Mouse (Mus musculus): ENCODE measurements around the gene Lrrc25.
A peak's percentile ranks its signal among the peaks of the same experiment; 100 is the strongest.

Lrrc25 gene

DNA sequence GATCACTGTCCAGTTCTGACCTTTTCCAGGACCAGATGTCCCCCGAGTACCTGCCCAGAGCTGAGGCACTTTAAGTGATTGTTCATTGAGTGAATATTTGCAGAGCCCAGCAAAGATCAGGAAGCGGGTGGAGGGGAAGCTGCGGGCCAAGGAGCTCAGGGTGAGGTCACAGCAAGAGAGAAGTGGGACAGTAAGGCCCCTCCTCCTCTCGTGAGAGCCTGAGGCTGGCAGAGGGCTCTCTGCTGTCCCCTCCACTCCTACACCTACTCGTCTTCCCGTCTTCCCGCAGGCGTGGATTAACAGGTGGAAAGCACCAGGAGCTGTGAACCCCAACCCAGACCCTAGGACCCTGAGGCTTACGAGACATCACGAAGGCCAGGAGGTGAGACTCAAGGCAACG is 690 bp downstream of the Lrrc25 start:
- DNase-seq (ENCODE audit: low spot score): no peak

DNA sequence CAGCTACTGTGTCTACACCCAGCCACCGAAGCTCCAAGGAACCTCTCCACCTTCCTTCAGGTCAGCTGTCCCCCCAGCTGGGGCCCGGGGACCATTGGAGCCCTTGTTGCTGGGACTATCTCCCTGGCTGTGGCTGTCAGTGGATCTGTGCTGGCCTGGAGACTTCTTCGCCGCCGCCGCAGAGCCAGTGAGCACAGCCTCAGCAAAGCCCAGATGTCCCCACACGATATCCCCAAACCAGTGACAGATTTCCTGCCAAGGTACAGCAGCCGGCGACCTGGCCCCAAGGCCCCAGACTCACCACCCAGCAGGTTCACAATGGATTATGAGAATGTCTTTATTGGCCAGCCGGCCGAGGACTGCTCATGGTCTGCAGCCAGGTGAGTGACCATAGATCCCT is 2.0 kb downstream of the Lrrc25 start:
- DNase-seq (ENCODE audit: low spot score): peak; percentile 39

DNA sequence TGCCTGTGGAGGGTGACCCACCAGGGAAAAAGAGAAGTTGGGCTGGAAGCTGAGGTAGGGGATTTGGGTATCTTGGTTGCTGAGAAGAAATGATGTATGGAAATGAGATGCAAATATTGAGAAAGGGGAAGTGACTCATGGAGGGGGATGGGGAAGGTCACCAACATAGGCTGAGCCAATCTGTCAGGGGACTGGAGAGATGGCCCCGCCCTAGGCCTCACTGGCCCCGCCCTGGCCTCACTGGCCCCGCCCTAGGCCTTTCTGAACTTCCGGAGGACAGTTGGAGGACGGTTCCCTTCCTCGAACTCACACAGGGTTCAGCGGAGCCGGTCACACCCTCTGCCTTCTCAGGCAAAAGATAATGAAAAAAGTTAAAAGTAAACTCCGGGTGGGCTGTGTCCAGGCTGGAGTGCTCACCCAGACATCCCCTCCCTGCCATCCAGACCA is 3.0 kb downstream of the Lrrc25 start:
- peak; percentile 90 for DNase-seq (ENCODE audit: low spot score)

DNA sequence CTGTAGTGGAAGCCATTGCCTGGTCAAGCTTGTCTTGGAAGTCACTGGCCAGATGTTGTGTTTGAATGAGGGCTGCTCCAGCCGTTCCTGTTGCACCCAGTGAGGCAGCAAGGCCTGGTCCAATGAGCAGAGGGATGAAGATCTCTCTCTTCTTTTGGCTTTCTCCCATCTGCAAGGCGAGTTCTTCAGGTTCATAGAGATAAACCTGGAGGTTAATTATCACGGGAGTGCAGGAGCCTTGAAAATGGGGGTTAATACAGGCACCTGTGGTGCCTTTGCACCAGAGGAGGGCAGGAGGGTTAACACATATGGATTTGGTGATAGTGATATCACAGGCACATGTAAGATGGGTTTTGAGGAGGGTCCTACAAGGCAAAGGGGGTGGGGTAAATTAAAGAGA is 6.3 kb downstream of the Lrrc25 start:
- DNase-seq (ENCODE audit: low spot score): peak; percentile 80

DNA sequence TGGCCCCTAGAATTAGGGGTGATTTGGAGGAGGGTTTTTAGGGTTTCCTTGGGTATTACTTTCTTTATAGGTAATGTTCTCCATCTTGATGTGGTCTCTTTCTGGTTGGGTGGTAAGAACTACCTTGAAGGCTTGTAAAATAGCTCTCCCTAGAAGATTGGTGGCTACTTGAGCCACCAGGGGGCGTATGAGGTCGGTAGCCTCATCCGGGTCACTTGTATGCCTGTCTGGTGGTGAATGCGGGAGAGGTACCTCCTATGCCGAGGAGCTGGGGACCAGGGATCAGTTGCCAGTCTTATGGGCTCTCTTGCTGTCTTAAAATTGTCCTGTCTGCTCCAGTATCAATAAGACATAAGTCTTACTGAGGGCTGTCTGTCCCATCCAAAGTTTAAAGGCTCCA is 9.1 kb downstream of the Lrrc25 start:
- peak; percentile 44 for DNase-seq (ENCODE audit: low spot score)

DNA sequence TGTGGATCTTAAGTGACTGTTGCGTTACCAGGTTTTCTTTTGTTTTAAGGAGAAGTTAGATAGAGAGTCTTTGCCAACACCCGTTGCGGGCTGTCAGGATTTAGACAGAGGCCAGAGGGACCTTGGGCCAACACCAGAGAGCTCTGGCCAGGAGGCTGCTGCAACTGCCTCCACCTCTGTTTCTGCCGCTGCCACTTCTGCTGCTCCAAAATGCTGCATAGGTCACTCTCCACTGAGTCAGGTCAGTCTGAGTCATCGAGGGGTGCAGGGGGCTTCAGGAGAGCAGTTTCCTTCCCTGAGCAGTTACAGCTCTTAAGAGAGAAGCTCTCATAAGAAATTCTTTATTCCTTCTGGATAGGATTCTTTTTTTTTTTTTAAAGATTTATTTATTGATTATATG is 11.1 kb downstream of the Lrrc25 start:
- no peak for DNase-seq (ENCODE audit: low spot score)

DNA sequence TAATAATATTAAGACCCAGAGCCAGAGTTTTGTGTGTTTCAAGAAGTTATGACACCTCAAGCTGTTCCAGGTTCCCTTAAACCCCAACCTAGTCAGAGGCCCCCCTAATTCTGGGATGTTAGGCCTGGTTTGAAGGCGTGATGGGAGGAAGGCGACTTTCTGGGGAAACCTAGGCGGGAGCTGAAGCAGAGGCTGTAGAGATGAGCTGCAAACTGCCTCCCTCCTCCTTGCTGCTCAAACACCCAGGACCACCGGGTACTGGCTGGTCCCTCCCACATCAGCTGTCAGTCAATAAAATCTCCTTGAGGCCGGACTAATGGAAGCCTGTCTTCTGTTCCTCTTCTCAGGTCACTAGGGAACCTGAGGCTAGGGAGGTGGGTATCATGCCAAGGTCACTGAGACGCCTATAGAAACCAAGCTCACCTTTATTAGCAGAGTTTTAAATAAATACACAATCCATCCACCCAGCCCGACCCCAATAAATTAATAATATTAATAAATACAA is 13.1 kb downstream of the Lrrc25 start:
- no peak for DNase-seq (ENCODE audit: low spot score)

DNA sequence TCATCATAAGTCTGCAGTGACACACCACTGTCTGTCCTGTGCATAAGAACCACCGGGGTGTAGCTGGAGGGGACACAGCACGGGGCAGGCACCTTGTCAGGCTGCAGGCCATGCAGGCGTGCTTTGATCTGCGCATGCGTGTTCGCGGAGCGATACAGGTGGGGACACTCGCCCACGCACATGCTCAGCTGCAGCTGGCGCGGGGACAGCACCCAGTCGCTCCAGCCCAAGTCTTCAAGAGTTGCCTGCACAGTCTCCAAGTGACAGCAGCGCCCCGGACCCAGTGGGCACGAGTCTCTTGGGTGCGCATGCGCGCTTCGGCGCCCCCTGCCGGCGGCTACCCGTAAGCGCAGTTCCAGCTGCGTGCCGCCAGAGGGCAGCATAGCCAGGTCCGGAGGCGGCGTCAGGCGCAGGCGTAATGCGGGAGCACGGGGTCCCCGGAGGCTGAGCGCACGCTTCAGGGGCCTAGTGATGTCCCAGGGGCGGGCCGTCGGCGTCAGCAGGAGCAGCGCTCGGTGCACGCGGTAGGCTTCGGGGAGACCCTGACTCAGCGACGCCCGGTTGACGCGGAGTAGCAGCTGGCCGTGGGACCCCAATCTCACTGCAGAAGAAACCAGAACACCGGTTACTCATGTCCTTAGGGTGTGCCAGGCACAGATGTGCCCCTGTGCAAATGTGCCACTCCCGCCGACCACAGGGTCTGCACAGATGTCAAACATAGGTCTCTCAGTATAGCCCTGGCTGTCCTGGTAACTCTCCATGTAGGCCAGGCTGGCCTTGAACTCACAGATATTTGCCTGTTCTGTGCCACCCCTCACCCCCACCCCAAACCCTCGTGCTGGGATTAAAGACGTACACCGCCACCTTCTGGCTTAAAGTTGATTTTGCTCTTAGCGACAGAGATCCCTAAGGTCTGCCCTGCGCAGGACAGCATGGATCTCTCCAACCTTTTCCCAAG is 13.9 kb downstream of the Lrrc25 start:
- peak; percentile 83 for DNase-seq (ENCODE audit: low spot score)

DNA sequence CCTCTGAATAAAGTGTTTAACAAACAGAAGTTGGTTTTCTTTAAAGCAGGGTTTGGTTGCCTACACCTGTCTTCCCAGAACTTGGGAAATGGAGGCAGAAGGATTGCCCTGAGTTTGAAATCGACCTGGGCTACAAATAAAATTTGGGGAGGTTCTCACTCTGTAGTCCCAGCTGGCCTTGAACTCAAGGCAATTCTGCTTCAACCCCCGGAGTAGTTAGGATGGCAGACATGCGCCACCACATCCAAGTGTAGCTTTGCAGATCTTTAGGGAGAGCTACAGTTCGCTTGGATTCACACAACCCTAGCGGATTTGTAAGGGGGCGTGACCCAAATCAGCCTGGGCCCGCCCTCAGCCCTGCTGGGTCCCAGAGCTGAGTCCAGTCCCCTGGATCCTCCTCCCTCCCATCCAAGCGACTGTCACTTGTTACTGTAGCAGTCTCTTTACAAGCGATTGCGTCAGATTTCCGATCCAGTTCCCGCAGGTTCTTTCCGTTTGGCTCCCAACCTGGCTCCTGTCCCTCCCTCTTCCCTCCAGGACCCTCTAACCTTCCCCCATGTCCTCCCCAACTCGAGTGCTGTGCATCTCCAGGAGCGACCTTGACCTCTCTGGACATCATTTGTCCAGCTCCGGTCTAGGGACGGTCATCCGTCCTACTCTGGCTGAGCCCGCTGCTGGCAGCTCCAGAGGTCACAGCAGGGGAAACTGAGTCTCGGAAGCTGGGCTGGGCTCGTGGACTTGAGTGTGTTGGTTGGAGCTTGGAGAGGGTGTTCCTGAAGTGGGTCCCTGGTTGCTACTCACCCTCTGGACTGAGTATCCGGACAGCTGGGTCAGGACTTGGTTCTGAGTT is 14.8 kb downstream of the Lrrc25 start:
- peak; percentile 45 for DNase-seq (ENCODE audit: low spot score)

DNA sequence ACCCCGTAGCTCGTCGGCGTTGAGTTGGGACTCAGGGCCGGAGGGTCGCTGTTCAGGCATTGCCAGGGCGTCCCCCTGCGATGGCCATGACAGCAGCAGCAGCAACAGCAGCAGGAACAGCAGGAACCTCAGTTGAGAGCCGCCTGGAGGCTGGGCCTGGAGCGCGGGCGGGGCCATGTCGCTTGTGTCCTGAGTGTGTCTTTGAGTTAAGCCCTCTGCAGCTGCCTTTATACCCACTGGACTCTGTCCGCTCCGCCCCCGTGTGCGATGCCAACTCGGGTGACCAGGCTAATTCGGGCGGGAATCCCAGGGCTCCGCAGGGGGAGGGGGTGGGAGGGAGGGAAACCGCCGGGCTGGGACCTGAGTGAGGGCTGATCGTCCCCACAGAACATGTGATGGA is 15.5 kb downstream of the Lrrc25 start:
- no peak for DNase-seq (ENCODE audit: low spot score)

DNA sequence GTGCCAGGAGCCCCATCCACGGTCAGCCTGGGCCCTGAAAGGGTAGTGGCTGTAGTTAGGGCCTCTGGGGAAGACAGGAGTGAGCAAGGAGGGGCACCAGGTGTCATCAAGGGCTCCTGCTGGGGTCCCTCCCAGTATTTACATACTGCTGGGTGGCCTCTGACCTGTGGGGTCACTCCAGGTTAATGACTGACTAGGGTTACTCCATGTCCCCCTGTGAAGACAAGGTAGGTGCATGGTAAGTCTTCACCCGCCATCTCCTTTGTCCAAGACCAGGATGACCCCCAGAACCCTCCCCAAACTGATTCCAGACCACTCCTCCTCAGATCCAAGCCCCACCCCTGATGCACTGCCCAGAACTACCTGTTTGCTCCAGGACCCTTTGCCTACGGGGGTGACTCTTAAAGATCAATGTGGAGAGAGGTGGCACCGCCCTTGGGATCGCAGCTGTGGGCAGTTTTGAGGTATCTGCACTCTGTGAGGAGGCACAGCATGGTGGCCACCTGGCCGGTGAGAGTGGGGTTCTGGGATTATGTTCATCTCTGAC is 16.5 kb downstream of the Lrrc25 start, which contains the start of gene Gdf15:
Gene Gdf15, minus strand, starts transcription at position 111 of the 547 bp plus-strand sequence.
- DNase-seq (ENCODE audit: low spot score): no peak

DNA sequence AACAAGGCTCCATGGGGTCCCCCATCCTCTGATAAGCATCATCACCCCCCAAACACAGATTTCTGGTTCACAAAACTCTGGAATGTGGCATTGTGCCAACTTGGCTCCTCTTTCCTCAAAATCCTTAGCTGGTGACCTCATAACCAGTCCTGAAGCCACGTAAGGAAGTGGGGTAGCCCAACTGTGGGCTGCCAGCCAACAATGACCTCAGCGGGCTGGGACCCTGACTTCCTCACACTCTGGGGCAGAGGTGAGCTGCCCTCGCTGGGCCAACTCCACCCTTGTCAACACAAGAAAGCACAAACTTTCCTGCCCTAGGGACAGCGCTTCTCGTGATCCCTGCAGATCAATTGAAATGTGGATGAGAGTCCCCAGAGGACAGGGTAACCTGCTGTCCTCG is 18.1 kb downstream of the Lrrc25 start:
- no peak for DNase-seq (ENCODE audit: low spot score)

DNA sequence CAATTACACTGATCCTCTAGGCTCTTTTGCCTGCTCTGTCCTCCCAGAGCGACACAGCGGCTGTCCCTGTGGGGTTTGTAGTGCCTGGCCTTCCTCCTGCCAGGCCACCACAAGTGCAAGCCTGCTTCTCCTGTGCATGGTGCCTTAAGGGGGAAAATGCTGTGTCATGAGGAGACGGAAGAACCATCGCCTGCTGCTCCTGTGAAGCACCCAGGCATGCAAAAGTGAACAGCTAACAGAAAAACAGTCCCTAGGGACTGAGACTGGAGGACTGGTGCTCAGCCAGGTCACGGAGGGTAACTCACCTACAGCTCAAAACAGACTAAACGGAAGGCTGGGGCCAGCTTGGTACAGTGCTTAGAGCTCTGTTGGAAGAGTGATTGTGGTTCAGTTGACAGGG is 19.6 kb downstream of the Lrrc25 start:
- DNase-seq (ENCODE audit: low spot score): no peak

DNA sequence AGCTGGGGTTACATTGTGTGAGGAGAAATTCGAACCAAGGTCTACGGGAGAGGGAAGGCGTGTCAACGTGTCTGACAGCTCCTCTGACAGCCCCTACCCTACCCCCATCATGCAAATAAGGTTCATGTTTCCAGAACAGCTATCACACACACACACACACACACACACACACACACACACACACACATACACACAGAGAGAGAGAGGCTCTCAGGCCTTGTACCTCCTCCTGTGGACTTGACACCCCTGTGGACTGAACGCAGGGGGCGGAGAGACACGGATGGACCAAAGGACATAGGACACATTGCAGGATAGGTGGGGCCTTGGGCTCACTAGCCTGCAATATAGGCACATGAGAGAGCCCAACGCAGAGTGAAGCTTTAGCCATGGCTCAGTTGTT is 20.9 kb downstream of the Lrrc25 start:
- no peak for DNase-seq (ENCODE audit: low spot score)

DNA sequence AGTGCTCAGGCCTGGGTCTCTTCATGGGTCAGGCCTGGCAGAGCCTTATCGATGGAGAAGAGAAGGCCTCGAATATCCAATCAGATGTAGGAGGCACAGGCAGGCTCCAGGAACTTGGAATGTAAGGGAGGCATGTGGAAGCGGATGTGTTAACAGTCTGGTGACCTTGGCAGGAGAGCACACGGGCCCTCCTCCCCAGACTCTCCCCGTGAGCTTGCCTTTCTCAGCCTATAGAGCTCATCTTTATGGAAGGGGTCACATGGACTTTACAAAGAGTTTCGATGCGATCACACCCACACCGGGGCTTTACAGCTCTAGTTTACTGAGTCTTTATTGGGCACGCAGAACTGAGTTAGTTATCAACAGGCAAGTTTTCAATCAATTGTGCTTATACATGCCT is 22.8 kb downstream of the Lrrc25 start:
- no peak for DNase-seq (ENCODE audit: low spot score)

DNA sequence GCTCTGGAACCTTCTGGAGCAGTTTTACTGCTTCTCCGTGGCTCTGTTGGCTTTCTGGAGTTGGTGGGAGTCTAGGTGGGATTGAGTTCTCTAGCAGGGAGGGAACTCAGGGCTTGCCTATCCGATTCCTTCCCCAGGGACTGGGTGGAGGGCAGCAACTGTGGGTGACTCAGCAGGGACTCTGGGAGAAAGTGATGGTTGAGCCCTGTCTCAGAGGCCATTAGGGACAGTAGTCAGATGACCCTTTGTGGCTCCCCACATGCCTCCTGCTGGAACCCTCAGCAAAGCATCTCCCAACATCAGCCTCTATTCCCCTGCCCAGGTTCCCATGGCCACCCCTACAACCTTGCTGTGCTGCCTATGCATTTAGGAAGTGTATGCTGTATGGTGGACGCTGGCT is 27.1 kb downstream of the Lrrc25 start:
- no peak for DNase-seq (ENCODE audit: low spot score)

DNA sequence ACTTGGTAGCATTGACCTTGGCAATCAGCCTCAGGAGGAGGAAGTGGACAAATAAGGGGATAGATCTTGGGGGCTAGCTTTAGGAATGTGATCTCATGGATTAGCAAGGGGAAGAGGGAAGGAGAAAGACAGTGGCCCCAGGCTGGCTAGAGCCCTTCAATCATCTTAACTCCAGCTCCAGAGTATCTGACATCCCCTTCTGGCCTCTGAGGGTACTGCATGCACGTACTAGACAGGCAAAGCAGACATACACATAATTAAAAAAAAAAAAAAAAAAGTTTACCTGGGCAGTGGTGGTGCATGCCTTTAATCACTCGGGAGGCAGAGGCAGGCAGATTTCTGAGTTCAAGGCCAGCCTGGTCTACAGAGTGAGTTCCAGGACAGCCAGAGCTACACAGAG is 28.1 kb downstream of the Lrrc25 start:
- peak; percentile 37 for DNase-seq (ENCODE audit: low spot score)

DNA sequence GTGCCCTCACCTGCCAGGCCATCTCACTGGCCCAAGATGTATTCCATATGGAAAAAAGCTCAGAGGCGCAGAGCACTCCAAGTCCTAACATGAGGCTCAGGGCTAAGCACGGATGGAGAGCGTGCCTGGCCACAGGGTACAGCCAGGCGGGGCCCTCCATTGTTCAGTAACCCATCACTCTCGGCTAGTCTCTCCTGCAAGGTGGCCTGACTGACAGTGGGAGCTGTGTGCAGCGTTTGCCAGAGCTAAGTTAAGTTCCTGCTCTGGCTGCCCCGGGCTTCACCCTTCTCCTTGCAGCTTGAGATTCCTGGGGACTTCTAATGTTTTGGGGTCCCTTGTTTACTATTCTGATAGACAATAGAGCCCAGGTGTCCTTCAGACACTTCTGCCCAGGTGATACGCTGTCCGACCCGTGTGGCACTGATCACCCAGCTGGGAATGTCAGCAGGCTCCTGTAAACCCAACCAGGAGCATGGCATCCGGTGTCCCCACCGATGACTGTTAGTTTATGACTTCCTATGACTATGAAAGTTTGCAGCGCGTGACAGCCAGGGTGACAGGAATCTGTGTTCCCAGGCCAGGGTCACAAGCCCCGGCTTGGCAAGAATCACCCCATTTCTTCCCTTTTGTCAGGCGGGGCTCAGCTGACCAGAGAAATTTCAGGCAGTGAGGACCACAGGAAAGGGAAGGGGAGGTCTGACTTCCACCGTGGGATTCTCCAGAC is 29.7 kb downstream of the Lrrc25 start:
- no peak for DNase-seq (ENCODE audit: low spot score)

DNA sequence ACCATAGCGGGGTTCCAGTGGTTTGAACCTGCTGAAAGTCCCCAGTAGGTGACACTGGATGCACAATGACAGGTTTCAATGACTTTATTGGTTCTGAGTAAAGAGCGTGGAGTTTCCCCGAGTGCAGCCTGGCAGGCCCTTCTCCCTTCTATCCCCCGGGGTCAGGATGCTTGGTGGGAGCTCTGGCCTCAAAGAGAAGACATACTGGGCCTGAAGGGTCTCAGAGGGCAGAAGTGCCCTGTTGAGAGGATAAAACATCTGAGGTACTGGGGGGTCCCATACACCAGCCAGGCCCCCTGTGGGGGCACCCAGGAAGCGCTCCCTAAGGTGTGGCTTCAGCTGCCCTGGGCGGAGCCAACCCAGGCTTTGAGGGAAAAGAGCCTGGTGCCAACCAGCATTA is 30.4 kb downstream of the Lrrc25 start:
- DNase-seq (ENCODE audit: low spot score): no peak

DNA sequence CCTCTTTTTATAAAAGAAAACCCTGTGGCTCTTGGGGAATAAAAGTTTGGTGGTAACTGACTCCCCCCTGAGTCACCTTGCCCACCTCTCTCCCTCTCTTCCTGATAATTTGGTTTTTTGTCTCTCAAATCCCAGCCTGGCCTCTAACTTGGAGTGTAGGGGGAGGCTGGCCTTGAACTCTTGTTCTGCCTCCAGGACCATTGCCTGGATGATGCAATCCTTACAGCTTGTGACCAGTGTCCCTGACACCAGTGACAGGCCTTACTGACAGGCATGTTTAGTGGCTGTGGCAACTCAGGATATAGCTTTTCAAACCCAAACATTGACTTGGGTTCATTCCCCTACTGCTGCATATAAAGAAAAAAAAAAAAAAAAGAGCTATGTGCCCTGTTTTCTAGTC is 30.8 kb downstream of the Lrrc25 start:
- DNase-seq (ENCODE audit: low spot score): no peak

DNA sequence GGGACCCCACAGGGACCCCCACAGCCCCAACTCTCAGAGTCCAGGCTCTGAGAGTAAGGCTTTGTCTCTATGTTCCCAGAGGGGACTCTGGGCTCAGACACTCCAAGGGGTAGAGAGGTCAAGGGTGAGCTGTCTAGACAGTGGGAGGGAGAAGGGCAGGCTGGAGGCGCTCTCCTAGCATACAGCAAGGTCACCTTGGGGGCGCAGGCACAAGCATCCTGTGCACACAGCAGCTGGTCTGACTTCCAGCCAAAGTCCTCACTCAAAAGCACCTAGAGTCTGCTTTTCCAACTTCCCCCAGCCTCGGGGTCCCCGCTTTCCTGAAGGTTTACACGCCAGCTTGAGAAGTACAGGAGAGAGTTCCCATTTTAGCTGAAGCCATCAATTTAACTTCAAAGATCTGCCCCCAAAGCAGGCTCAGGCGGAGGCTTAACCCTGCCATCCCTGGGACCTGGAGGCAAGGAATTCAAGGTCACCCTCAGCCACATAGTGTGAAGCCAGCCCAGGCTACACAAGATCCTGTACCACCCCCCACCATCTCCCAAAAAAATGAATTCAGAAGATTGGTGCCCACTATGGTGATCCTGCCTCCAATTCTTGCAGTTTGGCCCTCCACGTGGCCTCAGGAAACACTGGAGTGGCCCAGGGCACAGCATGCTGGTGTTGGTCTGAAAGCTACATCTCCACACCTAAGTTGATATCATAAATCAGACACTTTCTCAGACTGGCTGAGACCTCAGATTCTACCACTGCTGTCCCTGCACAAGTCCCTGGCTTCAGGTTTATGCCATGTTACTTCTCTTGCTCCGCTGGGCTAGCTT is 31.6 kb downstream of the Lrrc25 start:
- DNase-seq (ENCODE audit: low spot score): no peak
